Mouse (Mus musculus) CH12.LX (cell line): ENCODE data around the gene Denr.

ENCODE experiments used
- CHD2 ChIP-seq: IDR thresholded peaks from 2 replicates; pipeline ENCODE4 v1.6.1; 2011; ENCODE audit warnings: low read length, improper control_type of control experiment
- CTCF ChIP-seq, 2 experiments: IDR thresholded peaks in 1 of 2; conservative IDR thresholded peaks in 1 of 2; 2 replicates each; pipeline ENCODE4 v1.5.1; 2011 to 2012; ENCODE audit warnings: low read depth in 2 of 2, low read length in 2 of 2, improper control_type of control experiment in 1 of 2, inconsistent platforms in 1 of 2, mild to moderate bottlenecking in 1 of 2, moderate library complexity in 1 of 2
- ELF1 ChIP-seq: IDR thresholded peaks from 2 replicates; pipeline ENCODE4 v1.6.1; 2014; ENCODE audit warnings: low read depth, mild to moderate bottlenecking, inconsistent platforms, low read length, improper control_type of control experiment
- EP300 ChIP-seq: IDR thresholded peaks from 2 replicates; pipeline ENCODE4 v1.6.1; 2011; ENCODE audit warnings: low read length, improper control_type of control experiment
- GABPA ChIP-seq: IDR thresholded peaks from 2 replicates; pipeline ENCODE4 v1.6.1; 2012; ENCODE audit warnings: low read depth, low read length, improper control_type of control experiment, inconsistent platforms; ENCODE audit not compliant: insufficient replicate concordance
- JUND ChIP-seq: conservative IDR thresholded peaks from 2 replicates; pipeline ENCODE4 v1.6.1; 2011; ENCODE audit warnings: low read depth, low read length, improper control_type of control experiment
- MAFK ChIP-seq: IDR thresholded peaks from 2 replicates; pipeline ENCODE4 v1.6.1; 2011; ENCODE audit warnings: low read length, improper control_type of control experiment; ENCODE audit not compliant: insufficient replicate concordance
- MXI1 ChIP-seq: IDR thresholded peaks from 2 replicates; pipeline ENCODE4 v1.6.1; 2011; ENCODE audit warnings: mild to moderate bottlenecking, low read depth, low read length, improper control_type of control experiment
- MYC ChIP-seq: IDR thresholded peaks from 2 replicates; pipeline ENCODE4 v1.6.1; 2011; ENCODE audit warnings: low read depth, mild to moderate bottlenecking, improper control_type of control experiment, low read length
- NRF1 ChIP-seq: IDR thresholded peaks from 2 replicates; pipeline ENCODE4 v1.6.1; 2014; ENCODE audit warnings: low read depth, mild to moderate bottlenecking, inconsistent platforms, low read length, improper control_type of control experiment, moderate library complexity
- POLR2A ChIP-seq: IDR thresholded peaks from 2 replicates; pipeline ENCODE4 v1.6.1; 2011; ENCODE audit warnings: low read depth, mild to moderate bottlenecking, improper control_type of control experiment, low read length
- RCOR1 ChIP-seq: conservative IDR thresholded peaks from 2 replicates; pipeline ENCODE4 v1.6.1; 2012; ENCODE audit warnings: low read depth, mild to moderate bottlenecking, inconsistent platforms, low read length, improper control_type of control experiment
- TCF12 ChIP-seq: IDR thresholded peaks from 2 replicates; pipeline ENCODE4 v1.6.1; 2014; ENCODE audit warnings: low read depth, mild to moderate bottlenecking, inconsistent platforms, low read length, improper control_type of control experiment
- UBTF ChIP-seq: IDR thresholded peaks from 2 replicates; pipeline ENCODE4 v1.6.1; 2012; ENCODE audit warnings: low read depth, mild to moderate bottlenecking, inconsistent platforms, low read length, improper control_type of control experiment, moderate library complexity

- no peak for TF ChIP-seq MAFK
- TF ChIP-seq EP300 = no peak
- no peak for TF ChIP-seq CTCF (conservative IDR thresholded peaks at IDR 0.05 in 1 of 2, IDR thresholded peaks at IDR 0.05 in 1 of 2; ENCODE audit: low read depth in 2 of 2, low read length in 2 of 2)
- TF ChIP-seq MXI1 = no peak
- no peak for TF ChIP-seq GABPA
- no peak for TF ChIP-seq CHD2
- TF ChIP-seq ELF1 = no peak
- TF ChIP-seq POLR2A = no peak
- no peak for TF ChIP-seq RCOR1
- TF ChIP-seq MYC = no peak
- no peak for TF ChIP-seq TCF12
- TF ChIP-seq NRF1 = no peak
- TF ChIP-seq JUND = no peak
- TF ChIP-seq UBTF = no peak
Observed at GRCm38 (mm10) chr5:123869615-123870014, 37.4 kb upstream of the Denr start.
